Mouse (Mus musculus): ENCODE results near the gene Zfp27. TPM values are rescaled to one million over a fixed set of nuclear protein-coding genes. Genes with fewer than 3 reads are reported as not detected.

Gene Zfp27
- polyA plus RNA-seq, 1 experiment = 1.0 TPM

DNA sequence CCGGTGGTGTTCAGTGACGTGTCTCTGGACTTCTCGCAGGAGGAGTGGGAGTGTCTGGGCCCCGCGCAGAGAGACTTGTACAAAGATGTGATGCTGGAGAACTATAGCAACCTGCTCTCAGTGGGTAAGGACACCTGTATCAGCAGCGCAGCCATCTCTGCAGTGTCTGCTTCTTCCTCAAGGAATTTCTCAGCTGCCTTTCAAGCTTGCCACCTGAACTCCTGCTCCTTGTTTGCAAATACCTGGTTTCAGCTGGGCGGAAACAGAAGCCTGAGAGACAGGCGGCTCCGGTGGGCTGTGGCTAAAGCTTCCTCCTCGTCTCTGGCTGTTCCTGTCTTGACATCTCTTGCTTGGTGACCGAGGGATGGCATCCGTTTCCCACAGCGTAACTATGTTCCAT is 5.8 kb upstream of the Zfp27 start:
- no peaks in the 10 kb centered on the region for H3K27me3 ChIP-seq (ENCODE audit: control insufficient read depth, insufficient read depth, low read length)
- DNase-seq (ENCODE audit: low read depth in 1 of 2, low spot score in 2 of 2) = no peak
- peaks cover 20% of the 10 kb centered on the region for H3K36me3 ChIP-seq (ENCODE audit: control insufficient read depth, insufficient read depth, low read length)
- no peak for TF ChIP-seq CTCF (IDR thresholded peaks at IDR 0.05; ENCODE audit: extremely low read depth, insufficient read depth, insufficient read length, insufficient replicate concordance)
- no peak for TF ChIP-seq POLR2A (IDR thresholded peaks at IDR 0.05; ENCODE audit: low read depth, low read length)
- WGBS = 93% methylated on average over 13 of the region's 13 CpGs
- no peak overlapping the region for H3K4me3 ChIP-seq (ENCODE audit: extremely low read depth, insufficient read depth, insufficient read length)
- H3K4me1 ChIP-seq (ENCODE audit: control insufficient read depth, insufficient read depth, insufficient read length) = no peaks in the 10 kb centered on the region
- H3K27ac ChIP-seq (ENCODE audit: insufficient read depth, low read length) = no peak overlapping the region

GRCm38 (mm10) chr7:29910252-29910651 is 3.9 kb upstream of the Zfp27 start:
- Histone ChIP-seq H3K27me3 (ENCODE audit: control insufficient read depth, insufficient read depth, low read length) (no peaks in the 10 kb centered on the region), H3K36me3 (ENCODE audit: control insufficient read depth, insufficient read depth, low read length) (peaks cover 18% of the 10 kb centered on the region), H3K27ac (ENCODE audit: insufficient read depth, low read length) (no peak overlapping the region), H3K4me3 (ENCODE audit: extremely low read depth, insufficient read depth, insufficient read length) (no peak overlapping the region), H3K4me1 (ENCODE audit: control insufficient read depth, insufficient read depth, insufficient read length) (no peaks in the 10 kb centered on the region)
- WGBS = 90% methylated on average over 2 of the region's 2 CpGs
- no peak for TF ChIP-seq POLR2A (IDR thresholded peaks at IDR 0.05; ENCODE audit: low read depth, low read length)
- no peak for TF ChIP-seq CTCF (IDR thresholded peaks at IDR 0.05; ENCODE audit: extremely low read depth, insufficient read depth, insufficient read length, insufficient replicate concordance)
- no peak for DNase-seq (ENCODE audit: low read depth in 1 of 2, low spot score in 2 of 2)

DNA sequence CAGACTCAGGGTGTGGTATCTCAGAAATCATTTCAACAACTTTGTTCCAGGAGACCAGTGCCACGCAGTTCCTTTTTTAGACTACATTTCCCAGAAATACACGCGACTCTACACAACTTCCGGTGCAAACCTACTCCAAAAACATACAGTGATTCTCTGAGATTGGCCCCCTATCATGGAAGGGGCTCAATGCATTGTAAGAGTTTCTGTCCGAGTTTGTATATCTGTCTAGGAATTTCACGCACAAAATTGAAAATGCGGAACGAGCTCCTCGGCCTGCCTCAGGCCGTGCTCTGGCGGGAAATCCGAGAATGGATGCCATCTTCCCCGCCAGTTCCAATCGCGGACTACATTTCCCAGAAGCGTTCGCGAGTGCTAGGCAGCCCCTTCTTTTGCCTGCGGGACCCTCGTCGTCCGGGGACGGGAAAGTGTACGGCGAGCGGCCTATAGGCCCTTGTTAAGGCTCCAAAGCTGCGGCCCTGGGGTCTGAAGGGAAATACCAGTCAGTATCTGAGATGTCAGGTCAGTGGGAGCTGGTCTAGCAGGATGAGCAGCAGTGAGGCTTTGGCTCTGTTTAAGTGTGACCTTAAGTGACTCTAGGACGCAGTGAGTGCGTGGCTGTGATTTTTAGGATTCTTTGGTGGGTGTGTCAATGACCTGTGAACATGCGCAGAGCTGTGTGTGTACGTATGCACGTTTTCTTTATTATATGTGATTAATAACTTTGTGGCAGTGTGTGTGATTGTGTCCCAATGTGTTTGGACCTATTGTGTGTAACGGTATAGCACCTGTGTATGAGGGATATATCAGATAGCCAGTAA is 2.0 kb upstream of the Zfp27 start, which contains the start of gene Zfp383:
Gene Zfp383 (plus strand): TSS at position 94 of the 821 bp plus-strand sequence.
- H3K27me3 ChIP-seq (ENCODE audit: control insufficient read depth, insufficient read depth, low read length) = no peaks in the 10 kb centered on the region
- TF ChIP-seq POLR2A (IDR thresholded peaks at IDR 0.05; ENCODE audit: low read depth, low read length) (no peak), CTCF (IDR thresholded peaks at IDR 0.05; ENCODE audit: extremely low read depth, insufficient read depth, insufficient read length, insufficient replicate concordance) (no peak)
- H3K36me3 ChIP-seq (ENCODE audit: control insufficient read depth, insufficient read depth, low read length) = peaks cover 7% of the 10 kb centered on the region; the same call in 1 of the 2 replicates
- H3K4me1 ChIP-seq (ENCODE audit: control insufficient read depth, insufficient read depth, insufficient read length) = no peaks in the 10 kb centered on the region
- WGBS = 1% methylated on average over 33 of the region's 33 CpGs
- peak within 1 kb of the TSS; percentile 64 for H3K4me3 ChIP-seq (ENCODE audit: extremely low read depth, insufficient read depth, insufficient read length)
- H3K27ac ChIP-seq (ENCODE audit: insufficient read depth, low read length) = peak within 1 kb of the TSS; percentile 64
- DNase-seq (ENCODE audit: low read depth in 1 of 2, low spot score in 2 of 2) = peak; percentile 64 to 76

- TF ChIP-seq CTCF (IDR thresholded peaks at IDR 0.05; ENCODE audit: extremely low read depth, insufficient read depth, insufficient read length, insufficient replicate concordance) (no peak), POLR2A (IDR thresholded peaks at IDR 0.05; ENCODE audit: low read depth, low read length) (no peak)
- H3K36me3 ChIP-seq (ENCODE audit: control insufficient read depth, insufficient read depth, low read length) = peaks cover 1% of the 10 kb centered on the region; the same call in 1 of the 2 replicates
- H3K27me3 ChIP-seq (ENCODE audit: control insufficient read depth, insufficient read depth, low read length) = no peaks in the 10 kb centered on the region
- H3K4me1 ChIP-seq (ENCODE audit: control insufficient read depth, insufficient read depth, insufficient read length) = no peaks in the 10 kb centered on the region
- WGBS = 94% methylated on average over 5 of the region's 5 CpGs
- H3K27ac ChIP-seq (ENCODE audit: insufficient read depth, low read length) = no peak overlapping the region
- no peak for DNase-seq (ENCODE audit: low read depth in 1 of 2, low spot score in 2 of 2)
- H3K4me3 ChIP-seq (ENCODE audit: extremely low read depth, insufficient read depth, insufficient read length) = no peak overlapping the region
Measured at GRCm38 (mm10) chr7:29907206-29907605, 834 bp upstream of the Zfp27 start.

DNA sequence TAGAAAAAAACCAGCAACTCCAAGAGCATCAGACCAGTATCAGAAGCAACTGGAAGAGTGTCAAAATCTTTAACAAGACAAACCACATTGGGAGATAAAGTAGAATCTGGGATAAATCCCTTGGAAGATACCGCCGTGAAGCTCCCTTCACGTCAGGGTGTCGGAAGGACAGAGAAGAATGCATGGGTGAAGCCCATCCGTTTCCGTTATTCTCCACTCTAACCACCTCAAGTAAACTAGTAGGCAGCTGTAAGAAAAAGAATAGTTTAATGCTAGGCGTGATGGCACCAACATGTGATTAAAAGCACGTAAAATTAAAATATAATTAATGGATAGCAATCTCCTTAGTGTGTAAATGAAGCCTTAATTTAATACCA is 298 bp upstream of the Zfp27 start:
- 29% methylated on average over 8 of the region's 8 CpGs for WGBS
- TF ChIP-seq POLR2A (IDR thresholded peaks at IDR 0.05; ENCODE audit: low read depth, low read length) (no peak), CTCF (IDR thresholded peaks at IDR 0.05; ENCODE audit: extremely low read depth, insufficient read depth, insufficient read length, insufficient replicate concordance) (no peak)
- no peaks in the 10 kb centered on the region for H3K36me3 ChIP-seq (ENCODE audit: control insufficient read depth, insufficient read depth, low read length)
- no peaks in the 10 kb centered on the region for H3K27me3 ChIP-seq (ENCODE audit: control insufficient read depth, insufficient read depth, low read length)
- H3K4me3 ChIP-seq (ENCODE audit: extremely low read depth, insufficient read depth, insufficient read length) = peak overlapping the region; percentile 17; the same call in 1 of the 2 replicates
- DNase-seq (ENCODE audit: low read depth in 1 of 2, low spot score in 2 of 2) = no peak
- H3K4me1 ChIP-seq (ENCODE audit: control insufficient read depth, insufficient read depth, insufficient read length) = no peaks in the 10 kb centered on the region
- H3K27ac ChIP-seq (ENCODE audit: insufficient read depth, low read length) = no peak overlapping the region; the same call in 1 of the 2 replicates

GRCm38 (mm10) chr7:29904101-29904500 is 2.3 kb downstream of the Zfp27 start:
- TF ChIP-seq POLR2A (IDR thresholded peaks at IDR 0.05; ENCODE audit: low read depth, low read length) (no peak), CTCF (IDR thresholded peaks at IDR 0.05; ENCODE audit: extremely low read depth, insufficient read depth, insufficient read length, insufficient replicate concordance) (no peak)
- H3K36me3 ChIP-seq (ENCODE audit: control insufficient read depth, insufficient read depth, low read length) = peaks cover 3% of the 10 kb centered on the region; the same call in 1 of the 2 replicates
- WGBS = 92% methylated on average over 4 of the region's 4 CpGs
- H3K27me3 ChIP-seq (ENCODE audit: control insufficient read depth, insufficient read depth, low read length) = no peaks in the 10 kb centered on the region
- no peak overlapping the region for H3K4me3 ChIP-seq (ENCODE audit: extremely low read depth, insufficient read depth, insufficient read length)
- no peak for DNase-seq (ENCODE audit: low read depth in 1 of 2, low spot score in 2 of 2)
- no peak overlapping the region for H3K27ac ChIP-seq (ENCODE audit: insufficient read depth, low read length)
- H3K4me1 ChIP-seq (ENCODE audit: control insufficient read depth, insufficient read depth, insufficient read length) = no peaks in the 10 kb centered on the region

- WGBS = 94% methylated on average over 3 of the region's 4 CpGs
- Histone ChIP-seq H3K27ac (ENCODE audit: insufficient read depth, low read length) (no peak overlapping the region), H3K4me1 (ENCODE audit: control insufficient read depth, insufficient read depth, insufficient read length) (no peaks in the 10 kb centered on the region), H3K36me3 (ENCODE audit: control insufficient read depth, insufficient read depth, low read length) (peaks cover 30% of the 10 kb centered on the region), H3K27me3 (ENCODE audit: control insufficient read depth, insufficient read depth, low read length) (no peaks in the 10 kb centered on the region), H3K4me3 (ENCODE audit: extremely low read depth, insufficient read depth, insufficient read length) (no peak overlapping the region)
- no peak for DNase-seq (ENCODE audit: low read depth in 1 of 2, low spot score in 2 of 2)
- no peak for TF ChIP-seq CTCF (IDR thresholded peaks at IDR 0.05; ENCODE audit: extremely low read depth, insufficient read depth, insufficient read length, insufficient replicate concordance)
- no peak for TF ChIP-seq POLR2A (IDR thresholded peaks at IDR 0.05; ENCODE audit: low read depth, low read length)
Measured at GRCm38 (mm10) chr7:29898351-29898750, 8.0 kb downstream of the Zfp27 start.

All from spleen, adult 2 months (tissue).